Mouse (Mus musculus): ENCODE measurements around the gene Disc1. TPM values are rescaled to one million over a fixed set of nuclear protein-coding genes. Genes with fewer than 3 reads are reported as not detected.

Disc1 gene
- polyA plus RNA-seq, 1 experiment from 2014 or later: 0.30 TPM

DNA sequence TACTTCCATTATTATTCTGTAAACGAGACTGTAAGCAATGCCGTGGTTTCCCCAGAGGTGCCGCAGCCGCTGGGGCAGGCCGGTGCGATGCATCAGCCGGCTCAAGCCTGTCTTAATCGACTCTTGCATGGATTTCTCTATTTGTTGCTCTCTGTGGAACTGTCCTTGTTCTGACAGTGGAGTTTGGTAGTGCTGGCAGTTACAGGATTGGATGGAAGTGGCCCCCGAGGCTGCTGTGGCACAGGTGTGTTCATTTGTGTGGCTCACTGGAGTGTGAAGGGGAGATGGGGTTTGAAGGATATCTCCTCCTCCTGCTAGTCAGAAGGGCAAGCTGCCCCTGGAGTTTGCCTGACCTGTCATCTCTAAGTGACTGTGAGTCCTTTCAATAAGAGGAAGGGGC lies 171.3 kb downstream of the Disc1 start:
- Histone ChIP-seq H3K36me3 (ENCODE audit: control insufficient read depth, insufficient read depth) (no peaks in the 10 kb centered on the region), H3K27me3 (ENCODE audit: control insufficient read depth, insufficient read depth, low read depth, low read length) (no peaks in the 10 kb centered on the region), H3K27ac (ENCODE audit: low read length) (no peak overlapping the region), H3K4me1 (ENCODE audit: control insufficient read depth, low read depth, low read length) (no peaks in the 10 kb centered on the region; the same call in 1 of the 2 replicates), H3K9ac (ENCODE audit: low read depth, low read length) (no peak overlapping the region), H3K4me2 (ENCODE audit: low read depth, low read length) (no peak overlapping the region), H3K4me3 (ENCODE audit: low read depth, low read length) (no peak overlapping the region), H3K9me3 (replicated peaks; ENCODE audit: control insufficient read depth, low read length) (no peaks in the 10 kb centered on the region)
- WGBS (ENCODE audit: insufficient replicate concordance): 72% methylated on average over 9 of the region's 9 CpGs
- ATAC-seq (ENCODE audit: low read depth): no peak

DNA sequence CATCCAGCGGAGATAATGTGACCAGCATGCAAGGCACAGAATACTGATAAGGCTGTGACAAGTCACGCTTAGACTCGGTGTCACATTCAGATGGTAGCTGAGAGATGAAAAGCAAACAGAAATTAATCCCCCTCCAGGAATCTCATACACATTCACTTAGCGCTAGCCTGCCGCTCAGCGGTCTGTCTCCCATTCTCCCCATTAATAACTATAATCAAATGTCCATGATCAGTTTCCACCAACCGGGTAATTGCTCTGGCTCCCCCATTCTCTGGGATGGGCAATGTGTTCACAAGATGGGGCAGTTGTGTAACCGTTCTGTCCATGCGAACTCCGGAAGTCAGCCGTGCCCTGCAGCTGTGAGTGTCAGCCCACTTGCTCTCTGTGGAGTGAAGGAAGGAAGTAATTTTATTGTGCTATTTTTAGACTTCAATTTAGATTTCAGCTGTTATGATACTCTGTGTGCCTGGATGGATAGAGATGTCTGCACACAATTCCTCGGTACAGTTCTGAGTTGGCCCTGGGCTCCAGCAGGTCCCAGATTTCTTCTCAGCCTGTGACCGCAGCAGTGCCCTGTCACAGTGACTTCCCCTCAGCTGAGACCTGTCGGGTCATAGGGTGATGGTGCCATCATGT lies 173.1 kb downstream of the Disc1 start:
- no peak overlapping the region for H3K4me3 ChIP-seq (ENCODE audit: low read depth, low read length)
- no peak overlapping the region for H3K9ac ChIP-seq (ENCODE audit: low read depth, low read length)
- WGBS (ENCODE audit: insufficient replicate concordance): 40% methylated on average over 14 of the region's 14 CpGs
- H3K27ac ChIP-seq (ENCODE audit: low read length): no peak overlapping the region
- H3K27me3 ChIP-seq (ENCODE audit: control insufficient read depth, insufficient read depth, low read depth, low read length): no peaks in the 10 kb centered on the region
- H3K9me3 ChIP-seq (replicated peaks; ENCODE audit: control insufficient read depth, low read length): no peaks in the 10 kb centered on the region
- no peak overlapping the region for H3K4me2 ChIP-seq (ENCODE audit: low read depth, low read length)
- no peaks in the 10 kb centered on the region; the same call in 1 of the 2 replicates for H3K4me1 ChIP-seq (ENCODE audit: control insufficient read depth, low read depth, low read length)
- H3K36me3 ChIP-seq (ENCODE audit: control insufficient read depth, insufficient read depth): no peaks in the 10 kb centered on the region
- no peak for ATAC-seq (ENCODE audit: low read depth)

DNA sequence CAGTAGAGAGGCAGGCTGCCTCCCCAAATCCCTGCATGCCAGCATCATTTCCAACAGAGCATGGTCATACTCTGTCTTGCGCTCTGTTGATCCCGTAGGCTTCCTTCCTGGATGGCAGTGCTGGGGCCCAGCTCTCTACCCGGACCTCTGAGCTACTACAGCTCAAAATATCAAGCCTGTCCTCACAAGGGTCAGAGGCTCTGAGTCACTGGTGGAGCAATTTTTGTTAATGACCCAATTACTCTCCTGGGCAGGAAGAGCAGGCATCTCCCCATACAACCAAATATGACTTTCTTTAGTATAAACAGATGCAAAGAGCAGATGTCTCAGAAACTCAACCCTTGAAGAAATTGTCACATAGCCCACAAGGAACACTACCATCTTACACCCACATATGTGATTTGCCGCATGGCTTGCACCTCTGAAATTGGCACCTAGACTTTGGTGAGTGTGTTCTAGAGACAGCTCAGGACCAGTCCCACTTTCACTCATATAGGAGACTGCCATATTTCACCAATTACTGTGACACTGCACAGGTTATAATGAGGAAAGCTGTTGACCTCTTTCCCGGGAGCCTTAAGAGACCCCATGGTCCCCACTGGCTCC lies 176.6 kb downstream of the Disc1 start:
- ATAC-seq (ENCODE audit: low read depth): no peak
- H3K9me3 ChIP-seq (replicated peaks; ENCODE audit: control insufficient read depth, low read length): no peaks in the 10 kb centered on the region

DNA sequence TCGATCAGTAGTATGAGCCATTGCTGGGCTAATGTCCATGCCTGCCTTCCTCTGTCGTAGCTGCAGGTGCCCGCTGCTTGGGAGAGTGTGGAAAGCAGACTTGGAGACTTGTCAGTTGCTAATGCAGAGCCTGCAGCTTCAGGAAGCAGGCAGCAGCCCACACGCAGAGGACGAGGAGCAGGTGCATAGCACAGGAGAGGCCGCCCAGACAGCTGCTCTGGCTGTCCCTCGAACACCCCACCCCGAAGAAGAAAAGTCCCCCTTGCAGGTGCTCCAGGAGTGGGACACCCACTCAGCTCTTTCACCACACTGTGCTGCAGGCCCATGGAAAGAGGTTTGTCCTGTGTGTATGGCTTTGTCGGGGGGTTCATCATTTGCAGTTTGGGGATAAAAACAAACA lies 178.7 kb downstream of the Disc1 start:
- no peaks in the 10 kb centered on the region for H3K9me3 ChIP-seq (replicated peaks; ENCODE audit: control insufficient read depth, low read length)
- no peaks in the 10 kb centered on the region for H3K4me1 ChIP-seq (ENCODE audit: control insufficient read depth, low read depth, low read length)
- H3K27ac ChIP-seq (ENCODE audit: low read length): no peak overlapping the region
- H3K4me2 ChIP-seq (ENCODE audit: low read depth, low read length): no peak overlapping the region
- H3K27me3 ChIP-seq (ENCODE audit: control insufficient read depth, insufficient read depth, low read depth, low read length): no peaks in the 10 kb centered on the region
- 56% methylated on average over 9 of the region's 9 CpGs for WGBS (ENCODE audit: insufficient replicate concordance)
- H3K4me3 ChIP-seq (ENCODE audit: low read depth, low read length): no peak overlapping the region
- no peak overlapping the region for H3K9ac ChIP-seq (ENCODE audit: low read depth, low read length)
- ATAC-seq (ENCODE audit: low read depth): no peak
- no peaks in the 10 kb centered on the region for H3K36me3 ChIP-seq (ENCODE audit: control insufficient read depth, insufficient read depth)

More for the DNA sequence above, 176.6 kb downstream of the Disc1 start:
- Histone ChIP-seq H3K27me3 (ENCODE audit: control insufficient read depth, insufficient read depth, low read depth, low read length) (no peaks in the 10 kb centered on the region), H3K4me1 (ENCODE audit: control insufficient read depth, low read depth, low read length) (no peaks in the 10 kb centered on the region), H3K27ac (ENCODE audit: low read length) (no peak overlapping the region), H3K9ac (ENCODE audit: low read depth, low read length) (no peak overlapping the region), H3K4me2 (ENCODE audit: low read depth, low read length) (no peak overlapping the region), H3K4me3 (ENCODE audit: low read depth, low read length) (no peak overlapping the region), H3K36me3 (ENCODE audit: control insufficient read depth, insufficient read depth) (no peaks in the 10 kb centered on the region)
- WGBS (ENCODE audit: insufficient replicate concordance): 69% methylated on average over 5 of the region's 5 CpGs

DNA sequence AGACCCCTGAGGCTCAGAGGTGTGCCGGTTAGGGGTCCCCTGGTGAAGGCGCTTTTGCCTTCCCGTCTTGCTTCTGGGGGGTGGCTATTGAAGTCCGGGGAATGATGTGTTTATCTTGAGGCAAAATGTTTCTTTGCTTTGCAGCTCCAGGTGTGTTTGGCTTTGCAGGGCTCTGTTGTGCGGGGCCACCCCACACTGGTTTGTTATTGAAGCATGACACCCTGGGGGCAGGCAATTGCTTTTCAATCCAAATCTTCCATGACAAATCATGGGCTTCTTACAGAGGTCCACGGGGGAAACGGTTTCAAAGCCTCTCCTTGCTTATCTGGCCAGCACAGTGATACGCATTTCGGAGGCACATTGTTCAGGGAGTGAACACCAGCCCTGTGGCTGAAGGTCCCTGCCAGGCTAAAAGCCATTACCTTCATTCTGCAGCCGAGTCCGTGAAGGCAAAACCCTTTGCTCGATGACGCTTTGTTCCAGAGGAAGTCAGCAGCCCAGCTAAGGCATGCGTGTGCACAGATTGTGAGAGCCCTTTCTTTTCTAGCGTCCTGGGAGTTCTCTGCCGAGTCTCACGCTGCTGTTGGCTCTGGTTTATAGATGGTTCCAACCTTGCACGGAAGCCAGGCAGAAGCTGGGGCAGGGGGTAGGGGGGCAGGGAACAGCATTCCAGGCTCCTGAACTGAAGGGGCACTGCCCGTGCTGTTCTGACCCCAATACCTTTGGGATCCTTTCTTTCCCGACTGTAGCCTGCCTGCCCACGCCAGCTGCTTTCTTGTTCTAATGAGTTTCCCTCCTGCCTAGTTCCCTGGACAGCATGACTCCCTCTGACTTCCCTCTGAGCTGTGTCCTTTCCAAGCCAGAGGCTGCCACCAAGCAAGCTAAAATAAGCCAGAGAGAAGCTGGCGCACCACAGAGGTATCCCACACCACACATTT lies 182.2 kb downstream of the Disc1 start:
- Histone ChIP-seq H3K27me3 (ENCODE audit: control insufficient read depth, insufficient read depth, low read depth, low read length) (no peaks in the 10 kb centered on the region), H3K4me2 (ENCODE audit: low read depth, low read length) (no peak overlapping the region), H3K4me1 (ENCODE audit: control insufficient read depth, low read depth, low read length) (no peaks in the 10 kb centered on the region), H3K9me3 (replicated peaks; ENCODE audit: control insufficient read depth, low read length) (no peaks in the 10 kb centered on the region), H3K9ac (ENCODE audit: low read depth, low read length) (no peak overlapping the region), H3K27ac (ENCODE audit: low read length) (no peak overlapping the region), H3K4me3 (ENCODE audit: low read depth, low read length) (no peak overlapping the region), H3K36me3 (ENCODE audit: control insufficient read depth, insufficient read depth) (no peaks in the 10 kb centered on the region)
- no peak for ATAC-seq (ENCODE audit: low read depth)
- WGBS (ENCODE audit: insufficient replicate concordance): 45% methylated on average over 22 of the region's 22 CpGs

DNA sequence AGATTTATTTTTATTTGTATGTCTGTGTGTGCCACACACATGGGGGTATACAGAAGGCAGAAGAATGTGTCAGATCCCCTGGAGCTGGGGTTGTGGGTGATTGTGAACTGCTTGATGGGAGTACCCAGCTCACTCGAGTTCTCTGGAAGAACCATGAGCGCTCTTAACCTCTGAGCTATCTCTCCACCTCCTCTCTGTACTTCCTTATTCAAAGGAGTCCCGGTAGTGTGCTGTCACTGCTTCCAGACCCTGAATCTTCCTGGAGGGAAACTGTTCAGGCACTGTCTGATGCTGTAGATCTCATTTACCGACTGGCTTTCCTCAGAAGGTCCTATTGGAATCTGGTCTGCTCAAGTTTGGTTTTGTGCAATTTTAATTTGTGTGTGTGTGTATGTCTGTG lies 186.8 kb downstream of the Disc1 start:
- Histone ChIP-seq H3K27me3 (ENCODE audit: control insufficient read depth, insufficient read depth, low read depth, low read length) (no peaks in the 10 kb centered on the region), H3K9me3 (replicated peaks; ENCODE audit: control insufficient read depth, low read length) (no peaks in the 10 kb centered on the region), H3K4me2 (ENCODE audit: low read depth, low read length) (no peak overlapping the region), H3K4me1 (ENCODE audit: control insufficient read depth, low read depth, low read length) (no peaks in the 10 kb centered on the region), H3K4me3 (ENCODE audit: low read depth, low read length) (no peak overlapping the region), H3K9ac (ENCODE audit: low read depth, low read length) (no peak overlapping the region), H3K27ac (ENCODE audit: low read length) (no peak overlapping the region), H3K36me3 (ENCODE audit: control insufficient read depth, insufficient read depth) (no peaks in the 10 kb centered on the region)
- 29% methylated on average over 4 of the region's 4 CpGs for WGBS (ENCODE audit: insufficient replicate concordance)
- no peak for ATAC-seq (ENCODE audit: low read depth)

DNA sequence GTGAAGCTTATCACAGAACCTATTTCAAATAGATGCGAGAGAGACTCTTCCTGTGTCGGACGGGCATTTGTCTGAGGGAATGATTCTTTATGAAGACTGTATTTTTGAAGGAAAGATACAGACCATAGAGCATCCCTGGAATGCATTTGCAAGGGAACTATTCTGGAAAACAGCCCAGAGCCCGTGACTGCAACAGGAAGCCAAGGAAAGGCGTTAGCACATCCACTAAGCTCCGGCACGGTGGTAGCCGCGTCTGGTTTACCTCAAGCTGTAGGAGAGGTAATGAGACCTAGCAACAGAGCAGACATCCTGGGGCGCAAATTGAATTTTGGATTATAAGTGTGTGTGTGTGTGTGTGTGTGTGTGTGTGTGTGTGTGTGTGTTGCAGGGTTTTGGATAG lies 188.4 kb downstream of the Disc1 start:
- WGBS (ENCODE audit: insufficient replicate concordance): 55% methylated on average over 10 of the region's 10 CpGs
- no peak overlapping the region for H3K27ac ChIP-seq (ENCODE audit: low read length)
- H3K9me3 ChIP-seq (replicated peaks; ENCODE audit: control insufficient read depth, low read length): no peaks in the 10 kb centered on the region
- no peak overlapping the region for H3K4me3 ChIP-seq (ENCODE audit: low read depth, low read length)
- no peak for ATAC-seq (ENCODE audit: low read depth)
- no peak overlapping the region for H3K4me2 ChIP-seq (ENCODE audit: low read depth, low read length)
- no peak overlapping the region for H3K9ac ChIP-seq (ENCODE audit: low read depth, low read length)
- no peaks in the 10 kb centered on the region for H3K4me1 ChIP-seq (ENCODE audit: control insufficient read depth, low read depth, low read length)
- H3K36me3 ChIP-seq (ENCODE audit: control insufficient read depth, insufficient read depth): no peaks in the 10 kb centered on the region
- H3K27me3 ChIP-seq (ENCODE audit: control insufficient read depth, insufficient read depth, low read depth, low read length): no peaks in the 10 kb centered on the region

DNA sequence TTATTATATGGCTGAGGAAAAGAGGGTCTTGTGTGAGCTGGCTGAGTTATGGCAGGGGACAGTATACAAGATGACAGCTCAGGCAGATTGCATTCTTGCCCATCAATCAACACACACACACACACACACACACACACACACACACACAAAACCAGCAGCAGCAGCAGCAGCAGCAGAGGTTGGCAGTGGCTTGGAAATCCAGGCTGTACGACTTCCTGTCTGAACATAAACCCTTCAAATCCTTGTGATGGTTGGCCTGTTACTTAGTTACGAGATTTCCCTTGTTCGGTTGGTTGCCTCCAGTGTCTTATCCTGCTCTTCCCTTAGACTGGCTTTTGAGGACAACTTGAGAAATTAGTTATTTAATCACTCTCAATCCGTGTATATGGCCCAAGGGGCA lies 188.9 kb downstream of the Disc1 start:
- Histone ChIP-seq H3K4me3 (ENCODE audit: low read depth, low read length) (no peak overlapping the region), H3K4me2 (ENCODE audit: low read depth, low read length) (no peak overlapping the region), H3K4me1 (ENCODE audit: control insufficient read depth, low read depth, low read length) (no peaks in the 10 kb centered on the region), H3K9me3 (replicated peaks; ENCODE audit: control insufficient read depth, low read length) (no peaks in the 10 kb centered on the region), H3K27ac (ENCODE audit: low read length) (no peak overlapping the region), H3K27me3 (ENCODE audit: control insufficient read depth, insufficient read depth, low read depth, low read length) (no peaks in the 10 kb centered on the region), H3K36me3 (ENCODE audit: control insufficient read depth, insufficient read depth) (no peaks in the 10 kb centered on the region), H3K9ac (ENCODE audit: low read depth, low read length) (no peak overlapping the region)
- WGBS (ENCODE audit: insufficient replicate concordance): 42% methylated on average over 4 of the region's 4 CpGs
- no peak for ATAC-seq (ENCODE audit: low read depth)
